Mouse (Mus musculus) spleen, postnatal 4 days (tissue): ENCODE data around the gene Sept8.

ENCODE experiments used
- DNase-seq, 2 experiments: peaks; one replicate each; pipeline ENCODE4 v3.0.0; 2022; ENCODE audit warnings: low spot score in 2 of 2

Gene Sept8

DNA sequence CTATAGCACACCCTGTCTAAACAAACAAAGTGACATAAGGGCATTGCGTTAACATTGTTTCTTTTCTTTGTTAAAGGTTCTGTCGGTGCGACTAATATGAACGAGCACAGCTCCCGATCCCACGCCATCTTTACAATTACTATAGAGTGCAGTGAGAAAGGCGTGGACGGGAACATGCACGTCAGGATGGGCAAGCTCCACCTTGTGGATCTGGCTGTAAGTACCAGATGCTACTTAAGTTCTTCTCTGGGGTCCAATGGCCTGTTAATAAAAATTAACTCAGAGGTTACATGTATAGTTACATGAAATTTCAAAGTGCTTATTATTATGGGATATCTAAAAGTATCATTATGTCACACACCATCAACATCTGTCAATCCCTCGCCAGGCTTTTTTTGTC, 64.1 kb downstream of the Sept8 start:
- DNase-seq, result no peak

DNA sequence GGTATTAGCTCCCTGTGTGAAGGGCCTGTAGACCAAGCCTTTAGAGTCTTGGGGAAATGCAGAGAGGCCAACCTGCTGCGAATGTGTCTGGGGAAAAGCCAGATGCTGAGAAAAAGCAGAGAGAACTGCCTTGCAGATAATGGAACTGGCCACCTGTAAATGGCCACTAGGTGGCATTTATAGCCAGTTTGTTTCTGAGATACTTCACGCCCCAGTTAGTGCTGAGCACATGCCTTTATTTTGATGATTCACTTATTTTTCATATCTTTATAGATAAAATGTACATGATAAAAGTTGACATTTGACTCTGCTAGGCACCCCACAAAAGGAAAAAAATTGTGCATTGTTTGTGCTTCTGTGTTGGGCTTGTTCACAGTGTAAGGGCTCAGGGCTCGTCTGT, 65.8 kb downstream of the Sept8 start:
- no peak for DNase-seq

DNA sequence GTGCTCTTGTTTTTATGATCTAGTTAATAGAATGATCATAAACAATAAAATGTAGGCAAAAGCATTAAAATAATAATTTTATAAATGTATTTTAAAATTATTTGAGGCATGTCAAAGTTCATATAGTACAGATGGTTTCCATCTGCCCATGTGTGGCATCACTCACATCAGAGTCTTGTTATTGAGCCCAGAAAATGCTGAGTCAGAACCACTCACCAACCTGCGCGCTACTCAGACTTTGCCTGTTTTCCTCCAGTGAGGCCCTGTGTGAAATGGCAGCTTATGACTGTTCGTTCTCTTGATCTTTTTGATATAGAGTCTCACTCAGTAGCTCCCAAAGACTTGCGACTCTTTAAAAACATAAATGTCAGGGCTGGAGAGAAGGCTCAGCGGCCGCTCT, 66.5 kb downstream of the Sept8 start:
- no peak for DNase-seq

DNA sequence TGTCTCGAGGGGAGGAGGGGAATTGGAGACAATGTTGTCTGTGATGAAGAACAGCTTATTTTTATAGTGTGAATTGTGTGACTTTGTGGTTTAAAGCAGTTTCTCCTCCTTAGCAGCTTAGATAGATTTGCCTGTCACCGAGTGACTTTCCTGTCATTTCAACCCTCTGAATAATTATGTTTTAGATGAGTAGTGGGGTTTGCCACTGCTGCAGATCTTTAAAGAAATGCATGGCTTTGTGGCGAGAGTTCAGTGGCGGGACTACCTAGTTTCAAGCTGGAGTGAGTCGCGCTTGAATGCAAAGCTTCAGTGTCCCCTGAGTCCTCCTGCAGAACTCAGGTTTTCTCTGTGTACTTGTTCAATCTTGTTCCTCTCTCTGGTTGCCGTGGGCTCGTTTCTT, 69.2 kb downstream of the Sept8 start:
- no peak for DNase-seq

DNA sequence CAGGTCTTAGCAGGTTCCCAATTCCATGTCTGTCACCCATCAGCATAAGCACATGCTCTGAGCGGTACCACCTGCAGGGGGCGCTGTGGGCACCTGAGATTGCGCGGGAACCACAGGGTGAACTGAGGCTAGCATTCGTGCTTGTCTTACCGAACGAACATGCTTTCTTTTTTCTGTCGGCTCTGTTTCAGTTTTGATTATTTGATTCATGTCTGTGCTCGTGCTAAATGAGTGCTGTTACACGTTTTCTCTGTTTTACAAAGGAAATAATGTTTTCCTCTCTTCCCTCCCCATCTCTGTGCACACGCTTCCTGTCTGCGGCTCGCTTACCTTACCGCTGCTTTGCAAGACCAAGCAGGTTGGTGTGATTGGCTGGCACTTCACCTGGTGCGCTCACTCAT, 71.3 kb downstream of the Sept8 start:
- peak; percentile 79 to 93 for DNase-seq

DNA sequence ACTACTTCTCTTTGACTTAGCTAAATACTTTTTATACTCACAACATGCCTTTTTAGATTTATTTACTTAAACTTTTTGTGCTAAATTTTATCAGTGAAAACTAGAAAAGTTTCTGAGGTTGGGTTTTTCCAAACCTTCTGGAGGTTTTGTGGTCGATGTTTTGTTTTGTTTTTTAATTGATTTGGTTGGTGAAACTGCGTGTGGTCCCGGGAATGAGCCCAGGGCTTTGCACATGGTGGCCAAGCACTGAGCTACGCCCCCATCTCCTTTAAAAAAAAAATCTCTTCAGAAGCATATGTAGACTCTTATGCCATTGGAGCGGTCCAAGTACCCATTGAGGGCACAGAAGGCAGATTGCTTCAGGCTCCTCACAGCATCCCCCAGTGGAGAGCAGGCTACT, 72.1 kb downstream of the Sept8 start:
- no peak for DNase-seq
